Mouse (Mus musculus) MEL (cell line): ENCODE results near the gene Haus3. TPM values are rescaled to one million over a fixed set of nuclear protein-coding genes. Genes with fewer than 3 reads are reported as not detected.
A peak's percentile ranks its signal among the peaks of the same experiment; 100 is the strongest.

Source experiments
- DNase-seq: peaks from one replicate; pipeline ENCODE4 v3.0.0; 2011; ENCODE audit warnings: low read depth, low spot score
- H3K27ac ChIP-seq: 2 replicates; pipeline ENCODE4 v1.5.1; 2012; ENCODE audit warnings: low read depth, mild to moderate bottlenecking, control low read depth, low read length, moderate library complexity; ENCODE audit not compliant: control insufficient read depth
- H3K27me3 ChIP-seq, 2 experiments: fragments of 150-350 bp in 1 of 2; sonication (generic) in 1 of 2; 2 replicates each; pipeline ENCODE4 v1.6.1; 2012; ENCODE audit warnings: low read length in 2 of 2, mild to moderate bottlenecking in 2 of 2, improper control_type of control experiment in 1 of 2, moderate library complexity in 1 of 2; ENCODE audit not compliant: insufficient read depth in 2 of 2, control insufficient read depth in 1 of 2
- H3K36me3 ChIP-seq, 2 experiments: 2 replicates each; pipeline ENCODE4 v1.6.1; 2012 to 2014; ENCODE audit warnings: low read length in 2 of 2, improper control_type of control experiment in 1 of 2, inconsistent platforms in 1 of 2, mild to moderate bottlenecking in 1 of 2; ENCODE audit not compliant: insufficient read depth in 2 of 2, control insufficient read depth in 1 of 2
- H3K4me1 ChIP-seq, 2 experiments: fragments of 150-350 bp in 1 of 2; sonication (generic) in 1 of 2; 2 replicates each; pipeline ENCODE4 v1.6.1; 2012; ENCODE audit warnings: low read length in 2 of 2, improper control_type of control experiment in 1 of 2, mild to moderate bottlenecking in 1 of 2; ENCODE audit not compliant: insufficient read depth in 2 of 2, control insufficient read depth in 1 of 2
- H3K4me3 ChIP-seq, 2 experiments: fragments of 150-350 bp in 1 of 2; sonication (generic) in 1 of 2; 2 replicates each; pipeline ENCODE4 v1.5.1; 2012; ENCODE audit warnings: low read depth in 2 of 2, low read length in 2 of 2, mild to moderate bottlenecking in 2 of 2, moderate library complexity in 2 of 2, control low read depth in 1 of 2, improper control_type of control experiment in 1 of 2; ENCODE audit not compliant: control insufficient read depth in 1 of 2, insufficient read depth in 1 of 2
- H3K79me2 ChIP-seq: 2 replicates; pipeline ENCODE4 v1.6.1; 2012; ENCODE audit warnings: mild to moderate bottlenecking, low read length, moderate library complexity; ENCODE audit not compliant: control insufficient read depth, poor library complexity, insufficient read depth
- H3K9ac ChIP-seq: 2 replicates; pipeline ENCODE4 v1.6.1; 2012; ENCODE audit warnings: low read depth, mild to moderate bottlenecking, control low read depth, low read length, moderate library complexity; ENCODE audit not compliant: control insufficient read depth, poor library complexity, severe bottlenecking
- H3K9me3 ChIP-seq: fragments of 150-350 bp; sonication (generic); replicated peaks from 2 replicates; pipeline ENCODE4 v1.6.1; 2012; ENCODE audit warnings: mild to moderate bottlenecking, low read length, improper control_type of control experiment, moderate library complexity; ENCODE audit not compliant: insufficient read depth
- BHLHE40 ChIP-seq: IDR thresholded peaks from 2 replicates; pipeline ENCODE4 v1.6.1; 2012; ENCODE audit warnings: low read depth, mild to moderate bottlenecking, inconsistent platforms, low read length, improper control_type of control experiment, borderline replicate concordance
- CHD1 ChIP-seq: IDR thresholded peaks from 2 replicates; pipeline ENCODE4 v1.6.1; 2012; ENCODE audit warnings: low read depth, mild to moderate bottlenecking, inconsistent platforms, low read length, improper control_type of control experiment
- CHD2 ChIP-seq: IDR thresholded peaks from 2 replicates; pipeline ENCODE4 v1.6.1; 2011; ENCODE audit warnings: low read length, improper control_type of control experiment
- E2F4 ChIP-seq: IDR thresholded peaks from 2 replicates; pipeline ENCODE4 v1.6.1; 2011; ENCODE audit warnings: low read depth, low read length, improper control_type of control experiment, borderline replicate concordance
- EP300 ChIP-seq, 2 experiments: IDR thresholded peaks; 2 replicates each; pipeline ENCODE4 v1.6.1; 2011; ENCODE audit warnings: improper control_type of control experiment in 2 of 2, low read length in 2 of 2, low read depth in 1 of 2, mild to moderate bottlenecking in 1 of 2
- GATA1 ChIP-seq: IDR thresholded peaks from 2 replicates; pipeline ENCODE4 v1.6.1; 2011; ENCODE audit warnings: low read depth, low read length, improper control_type of control experiment
- HCFC1 ChIP-seq: IDR thresholded peaks from 2 replicates; pipeline ENCODE4 v1.6.1; 2012; ENCODE audit warnings: low read depth, mild to moderate bottlenecking, inconsistent platforms, low read length, improper control_type of control experiment, moderate library complexity
- JUND ChIP-seq: IDR thresholded peaks from 2 replicates; pipeline ENCODE4 v1.6.1; 2011; ENCODE audit warnings: low read depth, mild to moderate bottlenecking, improper control_type of control experiment, low read length
- MAFK ChIP-seq: IDR thresholded peaks from 2 replicates; pipeline ENCODE4 v1.6.1; 2011; ENCODE audit warnings: low read depth, mild to moderate bottlenecking, low read length, improper control_type of control experiment, borderline replicate concordance
- MYB ChIP-seq: IDR thresholded peaks from 2 replicates; pipeline ENCODE4 v1.6.1; 2011; ENCODE audit warnings: mild to moderate bottlenecking, low read depth, low read length, improper control_type of control experiment
- POLR2AphosphoS2 ChIP-seq: IDR thresholded peaks from 2 replicates; pipeline ENCODE4 v1.6.1; 2011; ENCODE audit warnings: low read length, improper control_type of control experiment
- POLR2AphosphoS5 ChIP-seq: IDR thresholded peaks from 2 replicates; pipeline ENCODE4 v1.6.1; 2012; ENCODE audit warnings: low read depth, borderline replicate concordance, mild to moderate bottlenecking, inconsistent platforms, low read length, moderate library complexity, mixed read lengths
- RCOR1 ChIP-seq: IDR thresholded peaks from 2 replicates; pipeline ENCODE4 v1.6.1; 2012; ENCODE audit warnings: low read depth, mild to moderate bottlenecking, inconsistent platforms, low read length, improper control_type of control experiment
- SMC3 ChIP-seq: IDR thresholded peaks from 2 replicates; pipeline ENCODE4 v1.6.1; 2011; ENCODE audit warnings: low read depth, low read length, improper control_type of control experiment
- TAL1 ChIP-seq: IDR thresholded peaks from 2 replicates; pipeline ENCODE4 v1.6.1; 2012; ENCODE audit warnings: mild to moderate bottlenecking, inconsistent platforms, low read length, moderate library complexity, mixed read lengths
- TCF12 ChIP-seq: IDR thresholded peaks from 2 replicates; pipeline ENCODE4 v1.6.1; 2014; ENCODE audit warnings: low read depth, mild to moderate bottlenecking, inconsistent platforms, low read length, improper control_type of control experiment, moderate library complexity
- UBTF ChIP-seq: IDR thresholded peaks from 2 replicates; pipeline ENCODE4 v1.6.1; 2012; ENCODE audit warnings: low read depth, mild to moderate bottlenecking, inconsistent platforms, low read length, improper control_type of control experiment, moderate library complexity, borderline replicate concordance; ENCODE audit not compliant: insufficient read depth
- USF2 ChIP-seq, 2 experiments: IDR thresholded peaks; 2 replicates each; pipeline ENCODE4 v1.6.1; 2011 to 2012; ENCODE audit warnings: improper control_type of control experiment in 2 of 2, low read length in 2 of 2, borderline replicate concordance in 1 of 2, inconsistent platforms in 1 of 2, low read depth in 1 of 2, mild to moderate bottlenecking in 1 of 2; ENCODE audit not compliant: insufficient read depth in 1 of 2
- ZC3H11A ChIP-seq: IDR thresholded peaks from 2 replicates; pipeline ENCODE4 v1.6.1; 2012; ENCODE audit warnings: low read depth, mild to moderate bottlenecking, inconsistent platforms, low read length, improper control_type of control experiment
- ZKSCAN1 ChIP-seq: IDR thresholded peaks from 2 replicates; pipeline ENCODE4 v1.6.1; 2012; ENCODE audit warnings: low read depth, mild to moderate bottlenecking, inconsistent platforms, low read length, improper control_type of control experiment, moderate library complexity
- polyA plus RNA-seq, 2 experiments: library from polyadenylated mRNA; stranded (reverse) in 1 of 2; unstranded in 1 of 2; fragments of >175 nt in 1 of 2; fragments of >200 nt in 1 of 2; gene quantifications; 2 replicates each; pipeline versions ENCODE4 v1.2.1 to v1.2.4; 2012; ENCODE audit warnings: low replicate concordance in 2 of 2, low read depth in 1 of 2; ENCODE audit not compliant: insufficient read length in 2 of 2, insufficient read depth in 1 of 2, missing spikeins in 1 of 2
- total RNA-seq: library from RNA; depleted of rRNA; stranded (reverse); fragments of 300-350 nt; gene quantifications from 2 replicates; pipeline ENCODE4 v1.2.3, GENCODE M21; 2012

Gene Haus3
- total and polyA plus RNA-seq, 3 experiments: 52.6 to 184 (median 54.0) TPM

- peaks cover 2% of the 10 kb centered on the region; the same call in 1 of the 2 replicates for H3K79me2 ChIP-seq
- no peaks in the 10 kb centered on the region; a peak in 1 of 4 replicates for H3K4me1 ChIP-seq
- H3K9ac ChIP-seq: no peak overlapping the region
- peaks cover 0 to 3% of the 10 kb centered on the region in 2 experiments; a peak in 2 of 4 replicates for H3K36me3 ChIP-seq
- H3K9me3 ChIP-seq: no peaks in the 10 kb centered on the region
- H3K27ac ChIP-seq: no peak overlapping the region
- H3K4me3 ChIP-seq: no peak overlapping the region
- H3K27me3 ChIP-seq: no peaks in the 10 kb centered on the region
- DNase-seq: no peak
- TF ChIP-seq MYB (no peak), ZKSCAN1 (no peak), HCFC1 (no peak), GATA1 (no peak)
These were observed 4.7 kb upstream of the Haus3 start for GRCm38 (mm10) chr5:34174021-34174420.

- TF ChIP-seq RCOR1 (no peak), MAFK (peak; percentile 79; the same call in 1 of the 2 replicates)
- TF ChIP-seq, all 39 proteins: peak for 1
- H3K4me1 ChIP-seq: peaks cover 3 to 17% of the 10 kb centered on the region in 2 experiments
- no peak for DNase-seq
- H3K4me3 ChIP-seq: no peak overlapping the region
- peaks cover 17% of the 10 kb centered on the region for H3K79me2 ChIP-seq
- peaks cover 8 to 20% of the 10 kb centered on the region in 2 experiments for H3K36me3 ChIP-seq
- H3K9me3 ChIP-seq: no peaks in the 10 kb centered on the region
- H3K27ac ChIP-seq: no peak overlapping the region
- no peak overlapping the region for H3K9ac ChIP-seq
- no peaks in the 10 kb centered on the region for H3K27me3 ChIP-seq
These were observed 1.4 kb upstream of the Haus3 start for GRCm38 (mm10) chr5:34170726-34171125.

- Histone ChIP-seq H3K27ac (peak overlapping the region; percentile 57), H3K4me3 (peak overlapping the region; percentile 60 to 85), H3K9me3 (no peaks in the 10 kb centered on the region), H3K4me1 (peaks cover 4 to 24% of the 10 kb centered on the region in 2 experiments), H3K79me2 (peaks cover 22% of the 10 kb centered on the region), H3K9ac (peak overlapping the region; percentile 77), H3K27me3 (no peaks in the 10 kb centered on the region), H3K36me3 (peaks cover 12 to 27% of the 10 kb centered on the region in 2 experiments)
- no peak for TF ChIP-seq USF2 (IDR thresholded peaks at IDR 0.05; ENCODE audit: borderline replicate concordance in 1 of 2, insufficient read depth in 1 of 2, low read depth in 1 of 2, low read length in 2 of 2)
- no peak for TF ChIP-seq TCF12
- TF ChIP-seq SMC3: no peak
- no peak for TF ChIP-seq UBTF
- no peak for TF ChIP-seq CHD1
- no peak for TF ChIP-seq RCOR1
- TF ChIP-seq ZC3H11A: no peak
- TF ChIP-seq EP300 (IDR thresholded peaks at IDR 0.05; ENCODE audit: low read depth in 1 of 2, low read length in 2 of 2): no peak
- no peak for TF ChIP-seq POLR2AphosphoS2
- no peak for TF ChIP-seq POLR2AphosphoS5
- TF ChIP-seq BHLHE40: no peak
- TF ChIP-seq JUND: no peak
- no peak for TF ChIP-seq TAL1
- no peak for TF ChIP-seq E2F4
- TF ChIP-seq CHD2: no peak
- TF ChIP-seq, all 39 proteins: peak for 0
- no peak for DNase-seq
These were observed 627 bp upstream of the Haus3 start for GRCm38 (mm10) chr5:34169954-34170353.
